Mouse (Mus musculus): Measurements from ENCODE around the gene Uvrag.

GRCm38 (mm10) chr7:98995126-98995727 is 145.7 kb downstream of the Uvrag start:
- TF ChIP-seq CTCF (IDR thresholded peaks at IDR 0.05; ENCODE audit: borderline replicate concordance, control insufficient read depth, extremely low read depth, insufficient read depth, low read length, poor library complexity) (no peak), POLR2A (IDR thresholded peaks at IDR 0.05; ENCODE audit: control insufficient read depth, extremely low read depth, insufficient read depth, low read length, poor library complexity) (no peak)

Data from thymus, adult 2 months (tissue).